Mouse (Mus musculus) megakaryocyte, embryonic 14.5 days (primary cell): ENCODE data around the gene Pla2g2d.

ENCODE experiments used
- FLI1 ChIP-seq: IDR thresholded peaks from 2 replicates; pipeline ENCODE4 v1.6.1; 2012; ENCODE audit warnings: low read length, inconsistent platforms, mixed read lengths
- GATA1 ChIP-seq: IDR thresholded peaks from 3 replicates; pipeline ENCODE4 v1.6.1; 2012; ENCODE audit warnings: mixed read lengths, low read length, inconsistent platforms, borderline replicate concordance

DNA sequence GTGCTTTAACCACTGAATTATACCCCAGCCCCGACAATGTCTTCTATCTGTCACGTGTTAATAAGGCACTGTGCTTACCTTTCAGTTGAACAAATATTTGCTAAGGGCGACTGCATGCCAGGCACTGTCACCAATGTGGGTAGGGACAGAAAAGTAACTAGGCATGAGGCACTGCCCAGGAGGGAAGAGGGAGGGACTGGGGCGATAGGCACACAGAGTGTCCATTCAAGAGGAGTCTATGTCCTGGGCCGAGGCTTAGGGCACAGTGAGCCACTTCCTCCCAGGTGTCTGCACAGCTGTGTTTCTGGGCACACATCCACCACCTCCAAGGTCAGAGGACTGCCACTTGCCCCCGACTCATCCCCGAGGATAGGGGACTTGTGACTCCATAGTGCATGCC, 38.5 kb upstream of the Pla2g2d start, which contains the start of gene Ubxn10:
- no peak for TF ChIP-seq GATA1
- no peak for TF ChIP-seq FLI1
